Mouse (Mus musculus): ENCODE results near the gene Pnma1.

The Pnma1 gene

GRCm38 (mm10) chr12:84176886-84177765 lies 28.8 kb upstream of the Pnma1 start:
- peak in 1 of 2 experiments; percentile 61 for DNase-seq

GRCm38 (mm10) chr12:84176126-84176769 lies 28.0 kb upstream of the Pnma1 start:
- peak; percentile 40 to 59 for DNase-seq

- peak; percentile 73 to 84 for DNase-seq
Observed at GRCm38 (mm10) chr12:84175659-84176061, 27.4 kb upstream of the Pnma1 start.

GRCm38 (mm10) chr12:84174871-84175270 lies 26.6 kb upstream of the Pnma1 start:
- DNase-seq: no peak

DNA sequence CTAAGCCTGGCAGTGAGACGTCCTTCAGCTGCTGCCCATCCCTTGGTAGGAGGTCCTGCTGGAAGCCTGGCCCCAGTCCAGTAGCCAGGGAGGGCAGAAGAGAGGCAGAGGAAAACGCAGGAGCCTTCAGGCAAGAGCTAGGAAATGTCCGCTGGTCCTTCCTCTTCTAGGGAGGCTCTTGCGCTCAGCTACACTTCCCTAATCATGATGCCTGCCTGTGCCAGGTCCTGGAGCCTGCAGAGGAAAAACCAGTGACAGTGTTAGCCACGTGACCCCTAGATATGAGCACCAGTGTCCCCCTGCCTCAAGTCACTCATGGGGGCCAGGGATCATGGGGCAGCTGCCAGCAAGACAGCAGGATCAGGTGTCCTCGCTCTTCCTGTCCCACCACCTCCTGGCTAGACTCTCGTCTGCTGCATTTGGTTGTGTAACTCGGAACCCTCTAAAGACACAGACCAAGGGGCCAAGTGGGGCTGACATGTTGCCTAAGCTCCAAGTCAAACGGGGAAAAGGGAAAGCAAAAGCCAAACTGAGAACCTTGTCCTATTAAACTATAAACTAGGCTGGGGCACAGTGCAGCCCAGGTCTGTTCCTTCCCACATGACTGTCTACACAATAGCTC lies 26.0 kb upstream of the Pnma1 start:
- DNase-seq: no peak

GRCm38 (mm10) chr12:84173309-84173915 lies 25.1 kb upstream of the Pnma1 start:
- no peak for DNase-seq

DNA sequence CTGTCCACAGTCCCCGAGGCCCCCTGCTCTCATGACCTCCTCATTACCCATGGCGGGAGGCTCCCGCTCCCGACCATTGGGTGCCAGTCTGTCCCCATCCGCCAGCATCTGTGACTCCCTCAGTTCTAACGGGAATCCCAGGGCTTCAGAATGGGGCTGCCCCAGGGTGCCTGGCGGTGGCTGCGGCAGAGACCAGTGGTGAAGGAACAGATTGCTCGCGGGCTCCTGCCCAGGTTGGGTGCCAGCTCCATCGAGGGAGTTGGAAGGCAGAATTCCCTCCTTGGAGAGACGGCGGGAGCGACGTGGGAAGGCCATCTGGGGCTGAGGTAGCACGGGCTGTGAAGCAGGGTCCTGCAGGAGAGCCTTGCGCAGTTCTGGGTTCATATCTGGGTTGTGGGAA lies 24.6 kb upstream of the Pnma1 start:
- DNase-seq: no peak

GRCm38 (mm10) chr12:84172216-84172615 lies 23.9 kb upstream of the Pnma1 start:
- no peak for DNase-seq

DNA sequence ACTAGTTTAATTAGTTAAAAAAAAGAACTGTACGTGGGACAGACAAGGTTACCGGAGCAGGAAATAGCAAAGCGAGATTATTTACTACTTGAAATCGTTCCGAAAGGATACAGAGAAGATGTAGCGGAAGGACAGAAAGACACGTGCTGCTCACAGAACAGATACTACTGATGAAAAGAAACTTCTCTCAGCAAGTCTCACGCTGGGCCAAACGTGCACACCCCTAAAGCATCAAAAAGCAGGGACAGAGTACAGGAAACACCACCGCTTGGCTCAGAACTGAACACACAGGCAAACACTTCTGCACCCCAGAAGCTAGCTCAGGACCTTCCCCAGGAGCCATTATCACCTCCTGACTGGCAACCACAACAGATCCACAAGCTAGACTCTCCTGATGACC lies 22.3 kb upstream of the Pnma1 start:
- no peak for DNase-seq

DNA sequence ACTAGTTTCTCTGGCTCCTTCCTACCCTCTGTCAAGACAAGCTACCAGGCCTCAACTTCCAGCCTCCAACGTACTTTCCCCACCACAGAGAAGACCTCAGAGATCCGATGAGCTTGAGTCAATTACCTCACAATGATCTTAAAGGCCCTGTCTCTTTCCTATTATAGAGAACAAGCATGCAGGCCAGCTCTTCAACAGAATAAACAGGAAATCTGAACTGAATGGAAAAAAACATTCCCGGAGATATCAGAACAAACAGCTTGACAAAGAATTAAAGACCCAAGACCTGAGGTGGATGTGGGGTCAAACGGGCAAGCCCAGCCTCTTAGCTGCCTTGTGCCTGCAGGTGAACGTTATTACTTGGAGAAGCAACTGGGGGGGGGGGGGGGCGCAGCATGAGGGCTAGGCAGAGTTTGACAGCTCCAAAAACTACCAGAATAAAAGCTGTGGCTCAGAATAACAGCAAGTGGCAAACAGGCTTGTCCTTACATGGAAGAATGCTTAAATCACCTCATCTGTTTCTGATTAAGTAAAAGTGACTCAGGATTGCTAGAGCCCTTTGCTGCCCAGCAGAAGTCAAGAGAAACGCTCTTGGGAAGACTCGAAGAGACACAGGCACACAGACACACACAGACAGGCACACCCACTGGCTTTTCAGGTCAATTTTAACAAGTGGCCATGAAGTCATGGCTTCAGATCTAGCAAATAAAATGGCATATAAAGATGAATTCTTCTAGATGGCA lies 17.5 kb upstream of the Pnma1 start:
- DNase-seq: no peak

- DNase-seq: no peak
Observed at GRCm38 (mm10) chr12:84163586-84164110, 15.4 kb upstream of the Pnma1 start.

GRCm38 (mm10) chr12:84163133-84163532 lies 14.8 kb upstream of the Pnma1 start:
- DNase-seq: no peak

DNA sequence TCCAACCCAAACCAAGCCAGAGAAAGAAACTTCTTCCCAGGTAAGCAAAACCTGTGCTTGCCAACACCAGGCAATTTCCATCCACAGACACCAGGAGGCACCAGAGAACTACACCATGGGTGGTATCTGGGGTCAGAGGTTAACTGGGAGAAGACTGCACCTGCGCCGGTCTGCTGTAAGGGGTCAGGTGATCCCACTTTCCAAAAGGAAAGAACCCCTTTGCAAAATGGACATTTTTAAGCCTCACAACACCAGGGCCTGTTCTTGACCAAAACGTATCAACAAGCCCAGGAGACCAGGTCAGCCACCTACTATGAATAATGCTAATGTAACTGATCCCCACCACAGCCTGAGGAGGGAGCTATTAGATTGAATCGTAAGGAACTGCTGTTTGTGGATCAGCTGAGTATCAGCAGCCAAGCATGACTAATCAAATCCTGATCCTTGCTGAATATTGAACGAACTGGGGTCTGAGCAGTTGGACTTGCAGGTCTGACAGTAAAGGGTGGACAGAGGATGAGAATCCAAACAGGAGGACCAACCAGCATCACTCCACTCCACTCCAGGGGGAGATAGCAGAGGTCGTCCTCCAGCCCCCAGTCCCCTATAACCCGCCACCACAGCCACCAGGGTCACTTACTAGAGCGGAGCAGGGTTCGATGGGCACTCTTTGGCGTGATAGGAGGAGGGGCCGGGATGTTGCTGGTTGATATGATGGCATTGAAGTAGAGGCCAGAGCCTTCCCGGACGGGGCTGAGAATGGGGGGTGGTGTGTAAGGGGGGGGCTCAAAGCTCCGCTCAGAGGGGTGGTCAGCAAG lies 13.5 kb upstream of the Pnma1 start:
- no peak for DNase-seq

DNA sequence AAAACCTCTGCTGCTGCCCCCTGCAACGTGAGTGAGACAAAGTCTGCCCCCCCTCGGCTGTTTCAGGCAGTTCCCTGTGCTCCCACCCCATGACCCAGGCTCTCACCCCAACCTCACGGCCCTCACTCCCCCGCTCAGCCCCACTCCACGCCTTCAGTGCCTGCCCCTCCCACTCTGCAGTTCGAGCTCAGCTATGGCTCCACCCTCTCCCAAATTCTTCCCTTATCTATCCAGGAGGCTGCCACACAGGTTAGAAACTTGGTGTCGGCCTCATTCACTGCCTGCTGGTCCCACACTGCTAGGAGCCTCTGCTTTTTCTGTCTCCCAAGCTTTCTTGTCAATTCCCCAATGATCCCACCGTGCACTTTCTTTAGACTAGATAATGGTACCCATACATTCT lies 12.8 kb upstream of the Pnma1 start:
- no peak for DNase-seq

DNA sequence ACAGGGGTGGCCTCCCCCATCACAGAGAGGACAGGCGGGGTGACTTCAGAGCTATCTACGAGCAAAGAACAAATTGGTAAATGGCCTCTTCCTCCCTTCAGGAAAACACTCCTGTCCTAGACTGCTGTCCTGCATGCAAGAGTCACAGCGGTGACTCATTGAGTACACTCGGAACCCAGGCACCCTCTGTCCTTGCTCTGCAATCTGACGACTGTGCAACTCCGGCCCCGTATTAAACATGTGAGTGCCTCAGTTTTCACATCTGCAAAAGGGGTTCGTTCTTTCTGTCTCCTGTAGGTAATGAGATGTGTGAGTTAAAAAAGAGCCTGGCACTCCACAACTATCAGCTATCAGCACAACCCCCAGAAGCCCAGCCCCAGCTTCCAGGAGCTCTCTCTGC lies 12.2 kb upstream of the Pnma1 start:
- DNase-seq: no peak

GRCm38 (mm10) chr12:84158156-84158555 lies 9.9 kb upstream of the Pnma1 start:
- DNase-seq: no peak

- no peak for DNase-seq
Observed at GRCm38 (mm10) chr12:84156210-84156609, 7.9 kb upstream of the Pnma1 start.

DNA sequence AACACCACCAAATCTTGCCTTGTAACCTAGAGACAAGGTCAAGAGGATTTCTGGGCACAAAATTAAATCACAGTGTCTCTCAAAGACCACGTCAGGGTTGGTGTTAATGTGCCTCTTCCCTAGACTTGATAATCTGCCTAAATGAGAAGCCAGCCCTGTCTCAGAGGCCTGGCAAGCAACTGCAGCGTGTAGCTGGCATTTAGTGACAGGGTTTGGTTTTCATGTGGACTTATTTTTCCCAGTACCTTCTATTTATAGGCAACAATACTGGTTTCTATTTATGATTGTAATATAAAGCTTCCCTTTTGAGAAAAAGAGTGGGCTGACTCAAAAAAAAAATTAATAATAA lies 7.2 kb upstream of the Pnma1 start:
- DNase-seq: no peak

DNA sequence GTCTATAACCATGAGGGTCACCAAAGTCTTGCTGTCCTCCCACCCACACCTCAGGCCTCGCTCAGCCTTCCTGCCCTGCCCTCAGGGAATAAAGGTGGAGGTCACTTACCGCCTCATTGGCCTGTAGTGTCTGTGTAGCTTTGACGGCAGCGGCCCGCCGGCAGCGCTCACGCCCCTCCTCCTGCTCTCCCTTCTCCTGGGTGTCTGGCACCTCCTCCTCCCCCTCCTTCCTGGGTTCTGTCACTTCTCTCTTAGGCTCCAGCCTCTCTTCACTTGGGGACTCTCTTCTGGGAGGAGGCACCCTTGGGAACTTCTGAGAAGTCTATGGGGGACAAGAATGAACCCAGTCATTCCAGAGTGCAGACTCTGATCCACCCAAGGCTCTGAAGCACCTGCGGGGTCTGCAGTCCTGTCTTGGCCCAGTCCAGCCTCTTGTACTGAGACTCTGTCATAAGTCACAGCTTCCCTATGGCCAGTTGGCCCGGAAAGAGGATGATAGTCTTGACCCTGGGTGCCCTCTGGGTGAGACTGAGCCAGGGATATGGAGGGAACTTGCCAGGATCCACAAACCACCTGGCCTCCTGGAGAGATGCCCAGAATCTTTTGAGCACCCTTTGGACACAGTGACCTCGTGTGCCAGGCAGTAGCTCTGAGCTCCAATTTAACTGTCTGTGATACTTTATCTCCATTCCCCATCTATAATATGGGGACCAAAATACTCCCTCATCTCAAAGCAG lies 6.7 kb upstream of the Pnma1 start:
- DNase-seq: no peak

DNA sequence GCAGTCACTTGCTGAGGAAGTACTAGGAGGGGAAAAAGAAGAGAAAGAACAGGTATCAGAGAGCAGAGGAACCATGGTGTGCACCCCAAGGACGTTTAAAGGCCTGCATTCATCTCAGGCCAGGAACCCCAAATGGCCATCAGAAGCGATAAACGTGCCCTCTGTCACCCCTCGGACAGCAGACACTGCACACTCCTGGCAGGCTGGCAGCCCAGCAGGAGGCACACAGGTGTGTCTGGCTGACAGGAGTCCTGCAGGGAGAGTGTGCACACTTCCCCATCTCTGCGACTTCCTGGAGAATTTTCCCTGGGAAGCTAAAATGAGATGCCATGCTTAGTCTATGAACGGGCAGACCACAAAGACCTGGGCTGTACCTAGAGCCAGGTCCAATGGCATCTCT lies 5.1 kb upstream of the Pnma1 start:
- DNase-seq: no peak

All from thymus, adult 18-20 months (tissue).